Mouse (Mus musculus) erythroblast, embryonic 14.5 days (primary cell): ENCODE results near the gene Prap1.

Source experiments
- GATA1 ChIP-seq: IDR thresholded peaks from 2 replicates; pipeline ENCODE4 v1.6.1; 2012; ENCODE audit warnings: low read length, inconsistent platforms, mixed read lengths
- TAL1 ChIP-seq: IDR thresholded peaks from 3 replicates; pipeline ENCODE4 v1.6.1; 2012; ENCODE audit warnings: low read length, inconsistent platforms, mixed read lengths

DNA sequence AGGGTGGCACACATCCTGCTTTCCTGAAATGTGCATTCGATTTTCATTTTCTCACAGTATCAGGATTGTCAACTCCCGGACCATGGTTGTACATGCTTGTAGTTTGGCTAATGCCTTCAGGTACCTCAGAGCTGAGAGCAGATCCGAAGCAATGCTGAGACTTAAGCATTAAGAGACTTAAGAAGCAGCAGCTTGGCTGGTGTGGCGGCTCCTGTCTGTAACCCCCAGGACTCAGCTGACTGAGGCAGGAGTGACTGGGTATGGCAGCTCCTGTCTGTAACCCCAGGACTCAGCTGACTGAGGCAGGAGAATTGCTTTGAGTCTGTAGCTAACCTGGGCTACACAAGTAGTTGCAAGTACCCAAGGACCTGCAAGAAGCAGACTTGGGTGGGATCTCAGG is 47.6 kb upstream of the Prap1 start:
- no peak for TF ChIP-seq GATA1
- TF ChIP-seq TAL1 = no peak
